Mouse (Mus musculus): ENCODE measurements around the gene Olig2. TPM values are rescaled to one million over a fixed set of nuclear protein-coding genes. Genes with fewer than 3 reads are reported as not detected.

Olig2 gene
- total and polyA plus RNA-seq, 3 experiments: not detected

DNA sequence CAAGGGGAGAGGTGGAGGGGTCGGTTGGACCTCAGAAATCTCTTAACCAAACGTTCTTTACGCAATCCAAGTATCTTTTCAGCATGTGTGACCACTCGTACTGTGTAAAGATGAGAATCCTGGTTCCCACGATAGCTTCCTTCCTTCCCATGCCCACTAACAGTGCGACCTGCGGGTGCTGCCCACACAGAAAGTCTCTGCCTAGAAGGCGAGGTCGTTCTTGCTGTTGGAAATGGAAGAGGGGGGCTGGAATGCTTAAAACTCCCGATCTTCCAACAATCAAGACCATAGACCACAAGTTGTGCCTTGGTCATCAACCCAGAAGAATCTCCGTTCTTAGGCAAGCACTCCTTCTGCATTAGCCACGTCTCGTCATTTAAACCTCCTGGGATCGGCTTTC lies 6.0 kb upstream of the Olig2 start:
- no peaks in the 10 kb centered on the region for H3K4me1 ChIP-seq (ENCODE audit: control insufficient read depth in 1 of 2, insufficient read depth in 2 of 2)
- H3K9me3 ChIP-seq (replicated peaks; ENCODE audit: low read length): peaks cover 16% of the 10 kb centered on the region
- dilution Hi-C loops (cut with MboI; ENCODE audit: extremely low pct_ligation_motif_present, extremely low pct_unique_long_range_greater_than_20kb, low sequenced_read_pairs) (no loop called here), in situ Hi-C loops (cut with MboI; ENCODE audit: low pct_ligation_motif_present, low pct_unique_long_range_greater_than_20kb, low sequenced_read_pairs) (no loop called here)
- no peaks in the 10 kb centered on the region for H3K36me3 ChIP-seq (replicated peaks in 1 of 2; ENCODE audit: control insufficient read depth in 1 of 2, insufficient read depth in 1 of 2, low read length in 1 of 2)
- TF ChIP-seq HCFC1 (IDR thresholded peaks at IDR 0.05; ENCODE audit: low read depth, low read length) (no peak), ELF1 (IDR thresholded peaks at IDR 0.05; ENCODE audit: low read depth, low read length) (no peak), KAT2A (IDR thresholded peaks at IDR 0.05; ENCODE audit: insufficient replicate concordance, low read length) (no peak), ZNF384 (IDR thresholded peaks at IDR 0.05; ENCODE audit: low read depth, low read length) (no peak), IRF4 (IDR thresholded peaks at IDR 0.05; ENCODE audit: low read depth, low read length) (no peak), RCOR1 (conservative IDR thresholded peaks at IDR 0.05; ENCODE audit: low read depth, low read length) (no peak), NRF1 (IDR thresholded peaks at IDR 0.05; ENCODE audit: low read depth, low read length) (no peak), POLR2AphosphoS2 (IDR thresholded peaks at IDR 0.05; ENCODE audit: low read depth, low read length) (no peak), EP300 (IDR thresholded peaks at IDR 0.05; ENCODE audit: low read length) (no peak), ZMIZ1 (IDR thresholded peaks at IDR 0.05; ENCODE audit: low read depth, low read length) (no peak), ETS1 (conservative IDR thresholded peaks at IDR 0.05; ENCODE audit: low read depth, low read length) (no peak)
- peaks cover 50% of the 10 kb centered on the region for H3K27me3 ChIP-seq (replicated peaks)
- no peak overlapping the region for H3K4me2 ChIP-seq (ENCODE audit: insufficient read depth, low read depth, poor library complexity, severe bottlenecking)
- no peak for DNase-seq (ENCODE audit: extremely low read depth)
- H3K4me3 ChIP-seq (replicated peaks in 1 of 3; ENCODE audit: low read depth in 2 of 3, low read length in 2 of 3, poor library complexity in 1 of 3): no peak overlapping the region
- H3K9ac ChIP-seq (ENCODE audit: insufficient read depth, low read depth): no peak overlapping the region
- H3K27ac ChIP-seq (ENCODE audit: insufficient read depth, low read depth): no peak overlapping the region
- no peaks in the 10 kb centered on the region for H3K79me2 ChIP-seq (replicated peaks; ENCODE audit: control insufficient read depth, extremely low read depth, insufficient read depth, poor library complexity, severe bottlenecking)

- Histone ChIP-seq H3K27me3 (replicated peaks) (peaks cover 26% of the 10 kb centered on the region), H3K4me2 (ENCODE audit: insufficient read depth, low read depth, poor library complexity, severe bottlenecking) (no peak overlapping the region)
- dilution Hi-C loops (cut with MboI; ENCODE audit: extremely low pct_ligation_motif_present, extremely low pct_unique_long_range_greater_than_20kb, low sequenced_read_pairs): no loop called here
These were observed 3.0 kb upstream of the Olig2 start for GRCm38 (mm10) chr16:91222171-91222642.

More at GRCm38 (mm10) chr16:91222171-91222642, 3.0 kb upstream of the Olig2 start:
- H3K9me3 ChIP-seq (replicated peaks; ENCODE audit: low read length): peaks cover 37% of the 10 kb centered on the region
- no peaks in the 10 kb centered on the region for H3K4me1 ChIP-seq (ENCODE audit: control insufficient read depth in 1 of 2, insufficient read depth in 2 of 2)
- H3K9ac ChIP-seq (ENCODE audit: insufficient read depth, low read depth): no peak overlapping the region
- H3K79me2 ChIP-seq (replicated peaks; ENCODE audit: control insufficient read depth, extremely low read depth, insufficient read depth, poor library complexity, severe bottlenecking): no peaks in the 10 kb centered on the region
- DNase-seq (ENCODE audit: extremely low read depth): no peak
- no peaks in the 10 kb centered on the region for H3K36me3 ChIP-seq (replicated peaks in 1 of 2; ENCODE audit: control insufficient read depth in 1 of 2, insufficient read depth in 1 of 2, low read length in 1 of 2)
- TF ChIP-seq RAD21 (IDR thresholded peaks at IDR 0.05; ENCODE audit: low read depth, low read length) (no peak), IRF4 (IDR thresholded peaks at IDR 0.05; ENCODE audit: low read depth, low read length) (no peak), CHD2 (IDR thresholded peaks at IDR 0.05; ENCODE audit: low read length) (no peak), ZNF384 (IDR thresholded peaks at IDR 0.05; ENCODE audit: low read depth, low read length) (no peak), NELFE (IDR thresholded peaks at IDR 0.05; ENCODE audit: low read depth, low read length) (no peak), MAX (IDR thresholded peaks at IDR 0.05; ENCODE audit: low read length) (no peak), UBTF (IDR thresholded peaks at IDR 0.05; ENCODE audit: low read depth, low read length) (no peak)
- in situ Hi-C loops (cut with MboI; ENCODE audit: low pct_ligation_motif_present, low pct_unique_long_range_greater_than_20kb, low sequenced_read_pairs): no loop called here
- H3K4me3 ChIP-seq (replicated peaks in 1 of 3; ENCODE audit: low read depth in 2 of 3, low read length in 2 of 3, poor library complexity in 1 of 3): no peak overlapping the region
- no peak overlapping the region for H3K27ac ChIP-seq (ENCODE audit: insufficient read depth, low read depth)
